Mouse (Mus musculus) embryonic facial prominence, embryonic 14.5 days (tissue): ENCODE results near the gene Abcb1b. TPM values are rescaled to one million over a fixed set of nuclear protein-coding genes. Genes with fewer than 3 reads are reported as not detected.
"Not testable (repeated sequence)": the region's sequence is repeated elsewhere in the genome, so short reads cannot be mapped to it uniquely, and the experiment has no call there.

Source experiments
- ATAC-seq: fragments of 200-750 bp; cut with Nextera tagmentation; 2 replicates; pipeline ENCODE4 v1.8.0; 2017; ENCODE audit warnings: low read depth, moderate number of reproducible peaks, moderate TSS enrichment
- DNase-seq: peaks from one replicate; pipeline ENCODE4 v3.0.0-alpha.2; 2015; ENCODE audit warnings: low spot score
- H3K27ac ChIP-seq: fragments of 300-500 bp; sonication (generic); replicated peaks from 2 replicates; pipeline ENCODE4 v1.5.1; 2014; ENCODE audit warnings: low read depth, mild to moderate bottlenecking, low read length, moderate library complexity
- H3K27me3 ChIP-seq: fragments of 300-500 bp; sonication (generic); replicated peaks from 2 replicates; pipeline ENCODE4 v1.6.1; 2014; ENCODE audit warnings: low read length; ENCODE audit not compliant: control insufficient read depth, insufficient read depth
- H3K36me3 ChIP-seq: fragments of 300-500 bp; sonication (generic); 2 replicates; pipeline ENCODE4 v1.6.1; 2014; ENCODE audit warnings: low read length, mixed read lengths; ENCODE audit not compliant: control insufficient read depth, insufficient read depth
- H3K4me1 ChIP-seq: fragments of 300-500 bp; sonication (generic); 2 replicates; pipeline ENCODE4 v1.6.1; 2014; ENCODE audit warnings: antibody characterized with exemption, low read length; ENCODE audit not compliant: control insufficient read depth, insufficient read depth
- H3K4me2 ChIP-seq: fragments of 300-500 bp; sonication (generic); 2 replicates; pipeline ENCODE4 v1.6.1; 2014; ENCODE audit warnings: low read depth, mild to moderate bottlenecking, low read length, moderate library complexity, mixed read lengths
- H3K4me3 ChIP-seq: fragments of 300-500 bp; sonication (generic); 2 replicates; pipeline ENCODE4 v1.5.1; 2014; ENCODE audit warnings: low read depth, mild to moderate bottlenecking, low read length
- H3K9ac ChIP-seq: fragments of 300-500 bp; sonication (generic); 2 replicates; pipeline ENCODE4 v1.6.1; 2014; ENCODE audit warnings: low read depth, mild to moderate bottlenecking, low read length, moderate library complexity, mixed read lengths
- H3K9me3 ChIP-seq: fragments of 300-500 bp; sonication (generic); 2 replicates; pipeline ENCODE4 v1.6.1; 2016; ENCODE audit warnings: low read length; ENCODE audit not compliant: control insufficient read depth
- WGBS: fragments of 180-500 bp; shearing (Covaris S2); extraction: QIAGEN DNeasy Blood & Tissue Kit; methylation state at CpG from one replicate; pipeline ENCODE4 v1.1.7; 2014; 5-methylcytosine and 5-hydroxymethylcytosine counted together
- polyA plus RNA-seq: library from polyadenylated mRNA; unstranded; fragments of >200 nt; fragmentation: Nextera tagmentation; extraction: Ambion mirVana; gene quantifications from 2 replicates; pipeline ENCODE4 v1.2.1, GENCODE M21; 2014

Gene Abcb1b
- polyA plus RNA-seq, 1 experiment from 2014 or later, result 3.0 TPM

GRCm38 (mm10) chr5:8848607-8849575, 50.9 kb downstream of the Abcb1b start:
- not testable (repeated sequence) for H3K4me3 ChIP-seq, H3K27me3 ChIP-seq, H3K4me1 ChIP-seq, H3K27ac ChIP-seq, DNase-seq, H3K9me3 ChIP-seq, ATAC-seq, H3K4me2 ChIP-seq, H3K36me3 ChIP-seq, H3K9ac ChIP-seq
- 59% methylated on average over 3 of the region's 9 CpGs for WGBS

GRCm38 (mm10) chr5:8850851-8851250, 52.9 kb downstream of the Abcb1b start:
- ATAC-seq (no peak), DNase-seq (no peak)
- WGBS, result 62% methylated on average over 4 of the region's 4 CpGs
- no peaks in the 10 kb centered on the region for H3K9me3 ChIP-seq
- no peak overlapping the region for H3K4me3 ChIP-seq
- H3K36me3 ChIP-seq, result no peaks in the 10 kb centered on the region
- no peak overlapping the region for H3K27ac ChIP-seq
- H3K4me2 ChIP-seq, result no peak overlapping the region
- H3K4me1 ChIP-seq, result no peaks in the 10 kb centered on the region
- no peak overlapping the region for H3K9ac ChIP-seq
- H3K27me3 ChIP-seq, result no peaks in the 10 kb centered on the region

- H3K4me2 ChIP-seq, result no peak overlapping the region
- ATAC-seq (no peak), DNase-seq (no peak)
- H3K27me3 ChIP-seq, result no peaks in the 10 kb centered on the region
- no peaks in the 10 kb centered on the region for H3K9me3 ChIP-seq
- 71% methylated on average over 6 of the region's 6 CpGs for WGBS
- H3K27ac ChIP-seq, result no peak overlapping the region
- no peaks in the 10 kb centered on the region for H3K4me1 ChIP-seq
- no peak overlapping the region for H3K9ac ChIP-seq
- H3K4me3 ChIP-seq, result no peak overlapping the region
- no peaks in the 10 kb centered on the region for H3K36me3 ChIP-seq
Observed at GRCm38 (mm10) chr5:8857201-8857600, 59.3 kb downstream of the Abcb1b start.

GRCm38 (mm10) chr5:8861811-8862210, 63.9 kb downstream of the Abcb1b start:
- Histone ChIP-seq H3K9ac (no peak overlapping the region), H3K4me3 (no peak overlapping the region), H3K27ac (no peak overlapping the region), H3K4me1 (no peaks in the 10 kb centered on the region), H3K36me3 (no peaks in the 10 kb centered on the region), H3K27me3 (no peaks in the 10 kb centered on the region), H3K4me2 (no peak overlapping the region), H3K9me3 (no peaks in the 10 kb centered on the region)
- no peak for DNase-seq
- ATAC-seq, result no peak
- 65% methylated on average over 1 of the region's 1 CpGs for WGBS

- WGBS, result 50% methylated on average over 14 of the region's 14 CpGs
- H3K27me3 ChIP-seq, result no peaks in the 10 kb centered on the region
- no peaks in the 10 kb centered on the region for H3K4me1 ChIP-seq
- no peak overlapping the region for H3K4me2 ChIP-seq
- no peak for ATAC-seq
- no peaks in the 10 kb centered on the region for H3K36me3 ChIP-seq
- no peak overlapping the region for H3K4me3 ChIP-seq
- H3K27ac ChIP-seq, result no peak overlapping the region
- H3K9ac ChIP-seq, result no peak overlapping the region
- DNase-seq, result peak; percentile 19
- H3K9me3 ChIP-seq, result no peaks in the 10 kb centered on the region
Observed at GRCm38 (mm10) chr5:8863580-8864337, 65.8 kb downstream of the Abcb1b start.

- WGBS, result 97% methylated on average over 11 of the region's 11 CpGs
- H3K36me3 ChIP-seq, H3K27ac ChIP-seq, DNase-seq, H3K27me3 ChIP-seq, H3K4me1 ChIP-seq, ATAC-seq, H3K4me2 ChIP-seq, H3K4me3 ChIP-seq, H3K9ac ChIP-seq, H3K9me3 ChIP-seq: not testable (repeated sequence)
Observed at GRCm38 (mm10) chr5:8865630-8866029, 67.7 kb downstream of the Abcb1b start.

GRCm38 (mm10) chr5:8866366-8866765, 68.4 kb downstream of the Abcb1b start:
- Histone ChIP-seq H3K36me3 (no peaks in the 10 kb centered on the region), H3K9ac (no peak overlapping the region), H3K4me1 (no peaks in the 10 kb centered on the region), H3K27ac (no peak overlapping the region), H3K27me3 (no peaks in the 10 kb centered on the region), H3K4me3 (no peak overlapping the region), H3K9me3 (no peaks in the 10 kb centered on the region), H3K4me2 (no peak overlapping the region)
- no peak for ATAC-seq
- 79% methylated on average over 5 of the region's 5 CpGs for WGBS
- DNase-seq, result no peak

- no peak for ATAC-seq
- H3K9me3 ChIP-seq, result no peaks in the 10 kb centered on the region
- no peak overlapping the region for H3K4me2 ChIP-seq
- H3K4me1 ChIP-seq, result no peaks in the 10 kb centered on the region
- 16% methylated on average over 1 of the region's 1 CpGs for WGBS
- H3K27ac ChIP-seq, result no peak overlapping the region
- peak; percentile 6 for DNase-seq
- H3K4me3 ChIP-seq, result no peak overlapping the region
- no peaks in the 10 kb centered on the region for H3K27me3 ChIP-seq
- H3K9ac ChIP-seq, result no peak overlapping the region
- H3K36me3 ChIP-seq, result no peaks in the 10 kb centered on the region
Observed at GRCm38 (mm10) chr5:8868019-8868418, 70.1 kb downstream of the Abcb1b start.
